Mouse (Mus musculus) embryonic fibroblast, embryonic 13.5 days (primary cell): ENCODE measurements at regions not wholly inside any gene's neighbourhood (a gene's known extent, or its start where the extent isn't known, plus 50 kb on each side); places are given as distances from the start of the nearest gene placed in this dataset.

ENCODE experiments used
- CTCF ChIP-seq: IDR thresholded peaks from 2 replicates; pipeline ENCODE4 v1.5.1; 2011; ENCODE audit warnings: mild to moderate bottlenecking, control low read depth, low read length, moderate library complexity, borderline replicate concordance; ENCODE audit not compliant: insufficient read depth
- POLR2A ChIP-seq: IDR thresholded peaks from 2 replicates; pipeline ENCODE4 v1.6.1; 2011; ENCODE audit warnings: low read depth, mild to moderate bottlenecking, control low read depth, low read length, moderate library complexity

- TF ChIP-seq CTCF (no peak), POLR2A (no peak)
These were observed 204.2 kb downstream of the Nrp2 start for GRCm38 (mm10) chr1:62907243-62907642.
